Mouse (Mus musculus) skeletal muscle tissue, postnatal 0 days (tissue): Measurements from ENCODE around the gene Btc. TPM values are rescaled to one million over a fixed set of nuclear protein-coding genes. Genes with fewer than 3 reads are reported as not detected.

Experiments used
- polyA plus RNA-seq: library from polyadenylated mRNA; unstranded; fragments of >200 nt; fragmentation: Nextera tagmentation; extraction: Ambion mirVana; gene quantifications from 2 replicates; pipeline ENCODE4 v1.2.1, GENCODE M21; 2015

Btc gene
- polyA plus RNA-seq = 0.41 and 2.4 TPM in 2 replicates

DNA sequence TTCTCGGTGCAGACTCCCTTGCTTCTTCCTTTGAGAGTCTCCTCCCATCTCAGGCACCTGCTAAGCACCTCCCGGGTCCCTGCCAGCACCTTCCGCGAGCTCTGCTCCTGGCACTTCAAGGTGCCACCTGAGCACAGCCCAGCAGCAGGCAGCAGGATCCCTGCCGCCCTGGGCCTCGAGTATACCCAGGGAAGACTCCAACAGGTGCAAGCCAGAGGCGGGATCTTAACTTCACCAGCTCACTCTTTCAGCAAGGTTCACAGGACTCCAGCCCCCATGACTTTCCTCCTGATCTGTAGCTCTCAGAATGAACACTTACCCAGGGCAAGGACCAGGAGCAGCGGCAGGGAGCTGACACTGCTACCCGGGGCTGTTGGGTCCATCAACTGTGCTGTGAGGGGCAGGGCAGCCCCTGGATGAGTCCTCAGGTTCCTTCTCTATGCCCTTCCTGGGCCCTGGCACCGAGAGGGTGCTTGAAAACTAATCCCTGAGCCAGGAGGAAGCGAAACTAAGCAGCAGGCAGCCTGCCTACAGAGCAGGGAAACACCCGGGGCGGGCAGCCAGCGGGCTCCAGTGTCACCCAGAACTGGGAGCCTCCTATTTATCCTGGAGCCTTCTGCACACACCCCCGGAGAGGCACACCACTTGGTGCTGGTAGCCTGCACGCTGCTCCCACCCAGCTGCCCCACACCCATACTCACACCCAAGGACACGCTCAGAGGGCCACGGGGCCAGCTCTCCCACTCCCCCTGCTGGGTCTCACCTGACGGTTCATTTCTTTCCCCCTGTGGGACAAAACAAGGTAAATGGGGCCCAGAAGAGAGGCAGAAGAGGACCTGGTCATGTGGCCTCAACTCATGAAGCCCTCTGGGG is at the start of gene Btc:
Gene Btc, minus strand, starts transcription at position 656 of the 873 bp plus-strand sequence.

Other genes starting within 250 kb of the Btc start
- 15.2 and 15.3 TPM in 2 replicates for gene Parm1, start 114.6 kb upstream of the Btc start, polyA plus RNA-seq